Mouse (Mus musculus) kidney, adult 2 months (tissue): ENCODE measurements at regions not wholly inside any gene's neighbourhood (a gene's known extent, or its start where the extent isn't known, plus 50 kb on each side); places are given as distances from the start of the nearest gene placed in this dataset.

Experiments used
- DNase-seq: peaks from one replicate; pipeline ENCODE4 v3.0.0; 2021
- H3K27ac ChIP-seq: fragments of 200-500 bp; 2 replicates; pipeline ENCODE4 v1.5.1; 2012; ENCODE audit warnings: low read depth, low read length, control low read depth, inconsistent platforms; ENCODE audit not compliant: insufficient read depth
- H3K27me3 ChIP-seq: fragments of 200-500 bp; replicated peaks from 2 replicates; pipeline ENCODE4 v1.6.1; 2012; ENCODE audit warnings: mild to moderate bottlenecking, moderate library complexity, low read length, inconsistent platforms; ENCODE audit not compliant: control insufficient read depth, insufficient read depth
- H3K36me3 ChIP-seq: fragments of 200-500 bp; 2 replicates; pipeline ENCODE4 v1.6.1; 2012; ENCODE audit warnings: mild to moderate bottlenecking, moderate library complexity, low read length, inconsistent platforms; ENCODE audit not compliant: control insufficient read depth, insufficient read depth
- H3K4me1 ChIP-seq: fragments of 200-500 bp; 2 replicates; pipeline ENCODE4 v1.6.1; 2011; ENCODE audit warnings: low read length; ENCODE audit not compliant: control insufficient read depth, insufficient read depth
- H3K4me3 ChIP-seq: fragments of 200-500 bp; 2 replicates; pipeline ENCODE4 v1.5.1; 2011; ENCODE audit warnings: mild to moderate bottlenecking, low read depth, low read length, control low read depth; ENCODE audit not compliant: insufficient read depth
- CTCF ChIP-seq: fragments of 200-500 bp; conservative IDR thresholded peaks from 2 replicates; pipeline ENCODE4 v1.5.1; 2011; ENCODE audit warnings: low read depth, mild to moderate bottlenecking, control low read depth, low read length, moderate library complexity, mixed read lengths; ENCODE audit not compliant: insufficient read depth, insufficient read length
- POLR2A ChIP-seq: fragments of 200-500 bp; IDR thresholded peaks from one replicate; pipeline ENCODE4 v1.6.1; 2011; ENCODE audit warnings: low read depth, low read length, control low read depth
- WGBS: fragments of 180-500 bp; shearing (Covaris S2); methylation state at CpG from one replicate; pipeline ENCODE4 v1.1.7; 2018; 5-methylcytosine and 5-hydroxymethylcytosine counted together

- Histone ChIP-seq H3K36me3 (no peaks in the 10 kb centered on the region), H3K4me3 (no peak overlapping the region), H3K27me3 (no peaks in the 10 kb centered on the region), H3K4me1 (no peaks in the 10 kb centered on the region), H3K27ac (no peak overlapping the region)
- no peak for DNase-seq
- no peak for TF ChIP-seq CTCF
- TF ChIP-seq POLR2A: no peak
- 80% methylated on average over 3 of the region's 3 CpGs for WGBS
These were observed 227.3 kb downstream of the Fat4 start for GRCm38 (mm10) chr3:39114056-39114455.

DNA sequence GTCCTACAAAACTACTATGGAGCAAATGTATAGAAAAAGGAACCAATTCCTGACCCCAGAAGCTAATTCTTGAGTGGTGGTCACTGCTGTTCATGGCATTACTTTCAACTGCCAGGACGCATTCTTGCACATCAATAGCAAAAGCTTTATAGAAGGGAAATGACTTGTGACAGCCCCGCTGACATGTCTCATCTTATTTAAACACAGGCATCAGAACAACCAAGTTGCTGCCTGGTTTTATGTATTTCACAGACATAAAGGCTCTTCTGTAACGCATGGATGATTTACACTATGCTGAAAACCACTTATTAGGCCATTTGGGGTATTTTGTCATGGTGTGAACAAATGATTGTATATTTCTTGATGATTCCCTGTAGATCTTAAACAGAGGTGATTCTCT lies 228.1 kb downstream of the Fat4 start:
- TF ChIP-seq POLR2A (no peak), CTCF (no peak)
- 86% methylated on average over 3 of the region's 3 CpGs for WGBS

DNA sequence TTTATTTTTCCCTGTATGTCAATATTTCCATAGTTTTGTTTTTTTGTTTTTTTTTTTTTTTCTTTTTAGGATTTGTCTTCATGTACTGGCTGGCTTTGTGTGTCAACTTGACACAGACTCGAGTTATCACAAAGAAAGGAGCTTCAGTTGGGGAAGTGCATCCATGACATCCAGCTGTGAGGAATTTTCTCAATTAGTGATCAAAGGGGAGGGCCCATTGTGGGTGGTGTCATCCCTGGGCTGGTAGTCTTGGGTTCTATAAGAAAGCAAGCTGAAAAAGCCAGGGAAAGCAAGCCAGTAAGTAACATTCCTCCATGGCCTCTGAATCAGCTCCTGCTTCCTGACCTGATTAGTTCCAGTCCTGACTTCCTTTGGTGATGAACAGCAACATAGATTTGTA lies 228.7 kb downstream of the Fat4 start:
- no peaks in the 10 kb centered on the region for H3K36me3 ChIP-seq
- no peak overlapping the region for H3K27ac ChIP-seq
- WGBS: 41% methylated on average over 1 of the region's 1 CpGs
- TF ChIP-seq CTCF: no peak
- TF ChIP-seq POLR2A: no peak
- no peak overlapping the region for H3K4me3 ChIP-seq
- H3K4me1 ChIP-seq: no peaks in the 10 kb centered on the region
- H3K27me3 ChIP-seq: no peaks in the 10 kb centered on the region
- DNase-seq: no peak

More for the DNA sequence above, 228.1 kb downstream of the Fat4 start:
- no peak for DNase-seq
- Histone ChIP-seq H3K36me3 (no peaks in the 10 kb centered on the region), H3K4me3 (no peak overlapping the region), H3K4me1 (no peaks in the 10 kb centered on the region), H3K27ac (no peak overlapping the region), H3K27me3 (no peaks in the 10 kb centered on the region)

DNA sequence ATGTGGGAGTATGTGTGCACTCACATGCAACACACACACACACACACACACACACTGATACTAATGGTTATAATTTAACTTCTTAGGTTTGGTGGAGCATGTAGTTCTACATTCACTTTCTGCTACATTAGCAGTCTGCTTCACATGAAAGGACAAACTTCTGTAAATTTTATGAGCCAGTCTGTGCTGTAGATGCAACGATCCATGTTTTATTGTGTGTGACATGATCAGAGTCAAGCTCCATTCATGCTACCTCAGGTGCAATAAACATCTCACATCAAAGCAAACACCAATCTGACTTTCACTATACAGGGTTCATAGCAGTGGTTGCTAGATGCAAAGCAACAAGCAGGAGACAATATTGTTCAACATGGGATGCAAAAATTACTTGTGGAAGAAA lies 235.5 kb downstream of the Fat4 start:
- no peak for DNase-seq
- H3K36me3 ChIP-seq: no peaks in the 10 kb centered on the region
- no peak overlapping the region for H3K27ac ChIP-seq
- H3K4me1 ChIP-seq: no peaks in the 10 kb centered on the region
- TF ChIP-seq CTCF (no peak), POLR2A (no peak)
- WGBS: 16% methylated on average over 1 of the region's 1 CpGs
- H3K4me3 ChIP-seq: no peak overlapping the region
- H3K27me3 ChIP-seq: no peaks in the 10 kb centered on the region

- H3K4me3 ChIP-seq: no peak overlapping the region
- no peaks in the 10 kb centered on the region for H3K4me1 ChIP-seq
- no peaks in the 10 kb centered on the region for H3K27me3 ChIP-seq
- WGBS: 43% methylated on average over 3 of the region's 3 CpGs
- H3K36me3 ChIP-seq: no peaks in the 10 kb centered on the region
- no peak for DNase-seq
- H3K27ac ChIP-seq: no peak overlapping the region
- no peak for TF ChIP-seq CTCF
- TF ChIP-seq POLR2A: no peak
These were observed 243.8 kb downstream of the Fat4 start for GRCm38 (mm10) chr3:39130532-39130931.

- no peak overlapping the region for H3K4me3 ChIP-seq
- no peak overlapping the region for H3K27ac ChIP-seq
- H3K36me3 ChIP-seq: no peaks in the 10 kb centered on the region
- 91% methylated on average over 6 of the region's 6 CpGs for WGBS
- DNase-seq: no peak
- H3K4me1 ChIP-seq: no peaks in the 10 kb centered on the region
- TF ChIP-seq POLR2A (no peak), CTCF (no peak)
- no peaks in the 10 kb centered on the region for H3K27me3 ChIP-seq
These were observed 278.4 kb downstream of the Fat4 start for GRCm38 (mm10) chr3:39165006-39165667.

DNA sequence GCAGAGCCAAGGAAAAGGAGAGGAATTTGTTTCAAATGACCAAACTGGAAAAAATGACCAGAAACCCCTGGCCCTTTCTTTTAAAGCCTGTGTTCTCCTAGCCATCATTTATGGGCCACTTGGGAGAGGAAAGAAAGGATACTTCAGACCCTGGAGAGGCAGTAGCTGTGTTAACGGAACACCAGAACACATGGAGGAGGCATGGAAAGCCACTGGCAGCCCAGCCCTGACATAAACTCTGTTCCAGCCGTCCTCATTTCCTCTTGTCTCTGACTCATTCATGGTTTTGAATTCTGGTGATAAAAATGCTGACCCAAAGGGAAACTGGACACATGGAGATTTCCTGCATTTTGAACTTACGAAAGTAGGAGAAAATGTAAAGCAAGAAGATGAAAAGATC lies 295.9 kb downstream of the Fat4 start:
- no peak overlapping the region for H3K27ac ChIP-seq
- no peak overlapping the region for H3K4me3 ChIP-seq
- DNase-seq: no peak
- TF ChIP-seq CTCF: no peak
- H3K27me3 ChIP-seq: no peaks in the 10 kb centered on the region
- no peaks in the 10 kb centered on the region for H3K36me3 ChIP-seq
- H3K4me1 ChIP-seq: no peaks in the 10 kb centered on the region
- 52% methylated on average over 3 of the region's 3 CpGs for WGBS

DNA sequence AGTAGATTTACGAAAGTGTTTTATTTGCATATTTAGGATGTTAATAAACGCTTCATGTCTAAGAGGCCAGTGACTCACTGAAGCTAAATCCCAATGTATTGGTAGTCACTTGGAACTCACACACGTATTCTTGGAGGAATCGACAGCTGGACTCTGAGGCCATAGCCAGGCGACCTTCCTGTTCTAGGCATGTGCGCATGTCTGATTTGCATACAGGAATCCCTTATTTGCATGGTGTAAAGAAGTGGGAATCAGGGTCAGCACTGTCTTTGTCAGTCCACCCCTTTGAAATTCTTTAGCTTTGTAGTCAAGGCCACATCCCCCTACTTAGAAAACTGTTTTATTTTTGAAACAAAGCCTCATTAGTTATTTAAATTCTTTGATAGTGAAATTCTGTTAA lies 308.4 kb downstream of the Fat4 start:
- no peaks in the 10 kb centered on the region for H3K27me3 ChIP-seq
- no peak for DNase-seq
- H3K36me3 ChIP-seq: no peaks in the 10 kb centered on the region
- TF ChIP-seq CTCF (no peak), POLR2A (no peak)
- H3K4me3 ChIP-seq: no peak overlapping the region
- no peak overlapping the region for H3K27ac ChIP-seq
- WGBS: 88% methylated on average over 6 of the region's 6 CpGs
- H3K4me1 ChIP-seq: no peaks in the 10 kb centered on the region
